Mouse (Mus musculus): ENCODE measurements at regions not wholly inside any gene's neighbourhood (a gene's known extent, or its start where the extent isn't known, plus 50 kb on each side); places are given as distances from the start of the nearest gene placed in this dataset.

DNA sequence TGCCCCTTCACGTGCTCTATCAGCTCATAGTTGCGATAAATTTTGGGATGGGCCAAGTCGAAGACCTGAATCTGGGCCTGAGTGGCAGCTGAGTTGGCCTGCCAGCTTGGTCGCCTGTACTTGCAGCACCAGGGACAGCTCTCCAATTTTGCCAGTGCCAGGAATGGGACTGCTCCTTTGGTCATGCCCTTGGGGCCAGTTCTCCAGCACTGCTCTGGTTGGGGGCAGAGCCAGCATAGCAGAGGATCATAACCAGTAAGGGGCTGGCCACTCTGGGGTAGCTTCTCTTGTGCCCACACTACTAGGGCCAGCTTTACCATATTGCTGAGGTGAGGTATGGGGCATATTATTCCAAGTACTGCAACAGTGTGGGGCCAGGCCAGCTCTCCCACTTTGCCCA, 397.0 kb upstream of the Cadm2 start:
- no peak for DNase-seq (ENCODE audit: low spot score in 2 of 2)
- intact Hi-C loops (cut with DNase I): no loop called here

DNA sequence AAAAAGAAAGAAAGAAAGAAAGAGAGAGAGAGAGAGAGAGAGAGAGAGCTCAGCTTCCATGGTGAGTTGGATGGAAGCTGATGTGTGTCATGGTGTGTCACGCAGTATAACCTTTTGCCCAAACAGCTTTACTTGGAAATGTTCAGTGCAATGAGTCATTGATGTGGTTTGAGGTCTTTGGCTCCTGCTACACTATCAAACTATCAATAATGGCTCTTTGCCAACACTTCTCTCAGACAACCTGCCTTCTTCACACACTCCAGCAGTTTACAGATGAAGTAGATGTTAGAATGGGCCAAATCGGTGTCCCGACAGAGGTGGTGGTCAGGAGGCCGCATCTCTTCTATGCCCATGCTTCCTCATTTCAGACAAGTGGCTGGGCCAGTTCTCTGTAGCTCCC, 369.0 kb upstream of the Cadm2 start:
- no peak for DNase-seq (ENCODE audit: low spot score in 2 of 2)
- intact Hi-C loops (cut with DNase I): no loop called here

- DNase-seq (ENCODE audit: low spot score in 2 of 2): no peak
- intact Hi-C loops (cut with DNase I): no loop called here
Measured at GRCm38 (mm10) chr16:67976565-67976964, 355.9 kb upstream of the Cadm2 start.

GRCm38 (mm10) chr16:67968311-67969145, 347.8 kb upstream of the Cadm2 start:
- peak; percentile 10 to 12 for DNase-seq (ENCODE audit: low spot score in 2 of 2)
- intact Hi-C loops (cut with DNase I): no loop called here

GRCm38 (mm10) chr16:67949112-67949511, 328.4 kb upstream of the Cadm2 start:
- intact Hi-C loops (cut with DNase I): no loop called here
- no peak for DNase-seq (ENCODE audit: low spot score in 2 of 2)

GRCm38 (mm10) chr16:67944406-67944805, 323.7 kb upstream of the Cadm2 start:
- intact Hi-C loops (cut with DNase I): no loop called here

GRCm38 (mm10) chr16:67919175-67919574, 298.5 kb upstream of the Cadm2 start:
- intact Hi-C loops (cut with DNase I): no loop called here
- DNase-seq (ENCODE audit: low spot score in 2 of 2): no peak

More at GRCm38 (mm10) chr16:67944406-67944805, 323.7 kb upstream of the Cadm2 start:
- DNase-seq (ENCODE audit: low spot score in 2 of 2): peak in 1 of 2 experiments; percentile 9

DNA sequence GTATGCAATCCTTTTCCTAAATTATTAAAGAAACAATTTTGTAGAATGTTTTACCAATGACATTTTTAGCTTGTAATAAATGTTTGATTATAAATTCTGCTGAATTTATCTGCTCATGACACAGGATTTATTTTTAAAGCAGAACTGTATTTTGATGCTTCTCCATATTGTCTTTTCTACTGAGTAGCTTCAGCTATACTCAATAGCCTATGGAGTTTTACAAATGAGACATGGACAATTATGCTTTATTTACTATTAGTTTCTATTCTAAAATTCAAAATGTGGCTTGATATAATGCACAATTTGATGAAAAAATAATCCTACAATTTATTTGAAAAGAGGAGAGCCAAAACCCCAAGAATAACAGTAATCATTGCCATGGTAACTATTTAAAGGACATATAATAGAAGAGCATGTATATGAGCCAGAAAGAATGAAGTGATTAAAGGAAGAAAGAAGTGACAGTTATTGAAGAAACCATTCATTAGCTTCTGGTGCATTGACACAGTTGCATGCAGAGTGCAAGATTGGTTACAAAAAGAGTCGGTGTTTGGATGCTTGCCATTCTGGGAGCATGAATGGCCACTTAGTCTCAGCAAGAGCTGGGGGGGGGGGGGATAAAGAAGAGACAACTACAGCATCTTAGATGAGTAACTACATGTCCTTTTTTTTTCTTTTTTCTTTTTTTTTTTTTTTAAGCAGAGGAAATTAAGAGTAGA, 250.8 kb upstream of the Cadm2 start:
- DNase-seq (ENCODE audit: low spot score in 2 of 2): peak; percentile 4 to 27
- intact Hi-C loops (cut with DNase I): no loop called here

GRCm38 (mm10) chr16:67850201-67850600, 229.5 kb upstream of the Cadm2 start:
- intact Hi-C loops (cut with DNase I): no loop called here
- DNase-seq (ENCODE audit: low spot score in 2 of 2): peak; percentile 2 to 20

DNA sequence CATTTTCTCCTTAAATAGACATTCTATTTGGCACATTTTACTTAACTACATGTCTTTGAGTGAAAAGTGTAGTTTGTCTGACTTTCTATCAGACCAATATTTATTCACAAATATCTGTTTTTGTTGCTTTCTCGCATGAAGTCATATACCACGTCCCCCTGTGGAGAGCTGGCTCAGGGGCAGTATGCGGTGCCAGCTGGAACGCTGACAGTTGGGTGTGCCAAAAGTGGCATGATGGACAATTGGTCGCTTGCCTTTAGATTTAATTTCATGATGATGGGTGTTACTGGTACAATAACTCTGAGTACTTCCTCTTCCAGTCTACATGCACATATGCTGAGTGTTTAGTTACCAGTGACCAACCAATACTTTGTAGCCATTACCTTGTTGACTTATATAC, 223.8 kb upstream of the Cadm2 start:
- no peak for DNase-seq (ENCODE audit: low spot score in 2 of 2)
- intact Hi-C loops (cut with DNase I): no loop called here

GRCm38 (mm10) chr16:67797236-67797635, 176.5 kb upstream of the Cadm2 start:
- intact Hi-C loops (cut with DNase I): no loop called here
- DNase-seq (ENCODE audit: low spot score in 2 of 2): no peak

GRCm38 (mm10) chr16:67776091-67776490, 155.4 kb upstream of the Cadm2 start:
- intact Hi-C loops (cut with DNase I): no loop called here
- DNase-seq (ENCODE audit: low spot score in 2 of 2): peak; percentile 4 to 25

GRCm38 (mm10) chr16:67769114-67769513, 148.4 kb upstream of the Cadm2 start:
- intact Hi-C loops (cut with DNase I): no loop called here
- peak; percentile 7 to 43 for DNase-seq (ENCODE audit: low spot score in 2 of 2)

GRCm38 (mm10) chr16:67735398-67735797, 114.7 kb upstream of the Cadm2 start:
- intact Hi-C loops (cut with DNase I): no loop called here
- no peak for DNase-seq (ENCODE audit: low spot score in 2 of 2)

DNA sequence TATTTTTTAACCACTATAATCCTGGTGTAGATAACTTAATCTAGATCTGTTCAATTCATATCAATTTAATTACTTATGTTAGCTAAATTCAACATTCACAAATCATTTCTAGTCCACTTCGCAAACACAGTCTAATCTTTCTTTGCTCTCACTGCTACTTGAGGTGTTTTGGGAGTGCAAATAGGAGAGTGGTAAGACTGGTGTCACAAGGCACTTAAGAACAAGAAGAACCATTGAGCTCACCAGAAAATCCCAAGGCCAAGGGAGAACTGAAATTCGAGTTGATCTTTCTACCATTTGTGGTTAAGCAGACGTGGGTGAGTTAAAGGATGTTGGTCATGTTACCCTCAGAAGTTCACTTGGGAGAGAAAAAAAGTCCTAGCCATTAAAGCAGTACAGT, 77.9 kb upstream of the Cadm2 start:
- no peak for DNase-seq (ENCODE audit: low spot score in 2 of 2)
- intact Hi-C loops (cut with DNase I): no loop called here

All from left cerebral cortex, postnatal 14 days (tissue).